Mouse (Mus musculus): ENCODE data around the gene Zdhhc1.

DNA sequence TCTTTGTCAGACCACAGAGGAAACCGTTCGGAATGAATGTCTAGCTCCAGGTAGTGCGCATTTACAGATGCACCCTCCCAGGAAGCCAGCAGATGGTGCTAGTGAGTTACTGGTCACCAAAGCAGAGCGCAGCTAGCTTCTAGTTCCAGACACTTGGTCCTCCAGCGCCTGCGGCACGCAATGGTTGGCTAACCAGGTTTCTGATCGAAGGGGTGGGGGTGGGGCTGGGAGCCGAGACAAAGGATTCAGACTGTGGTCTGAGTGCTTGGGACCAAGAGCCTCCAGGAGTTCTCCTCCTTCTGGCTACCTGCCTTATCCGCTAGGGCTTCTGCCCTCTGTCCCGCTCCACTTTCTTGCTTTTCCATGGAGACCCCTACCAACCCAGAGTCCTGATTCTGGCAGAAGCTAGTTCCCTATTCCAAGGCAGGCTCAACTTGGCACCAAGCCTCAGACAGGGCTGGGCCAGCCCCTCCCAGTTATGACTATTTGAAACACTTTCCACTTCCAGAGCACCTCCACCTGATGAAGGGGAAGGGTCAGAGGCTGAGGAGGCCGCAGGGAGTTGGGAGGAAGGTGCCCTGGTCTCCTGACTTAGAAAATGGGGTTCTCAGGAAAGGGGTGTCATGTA lies 19.4 kb upstream of the Zdhhc1 start:
- TF ChIP-seq CTCF (IDR thresholded peaks at IDR 0.05; ENCODE audit: insufficient read depth, low read depth, low read length) (peak; percentile 71), POLR2A (IDR thresholded peaks at IDR 0.05; ENCODE audit: insufficient read depth, low read depth, low read length) (no peak)

Data from olfactory bulb, adult 2 months (tissue).